Mouse (Mus musculus): Measurements from ENCODE around the gene Kif27. TPM values are rescaled to one million over a fixed set of nuclear protein-coding genes. Genes with fewer than 3 reads are reported as not detected.
A peak's percentile ranks its signal among the peaks of the same experiment; 100 is the strongest.

Kif27 gene
- total and polyA plus RNA-seq, 3 experiments = 0.05 TPM; not detected in 2

DNA sequence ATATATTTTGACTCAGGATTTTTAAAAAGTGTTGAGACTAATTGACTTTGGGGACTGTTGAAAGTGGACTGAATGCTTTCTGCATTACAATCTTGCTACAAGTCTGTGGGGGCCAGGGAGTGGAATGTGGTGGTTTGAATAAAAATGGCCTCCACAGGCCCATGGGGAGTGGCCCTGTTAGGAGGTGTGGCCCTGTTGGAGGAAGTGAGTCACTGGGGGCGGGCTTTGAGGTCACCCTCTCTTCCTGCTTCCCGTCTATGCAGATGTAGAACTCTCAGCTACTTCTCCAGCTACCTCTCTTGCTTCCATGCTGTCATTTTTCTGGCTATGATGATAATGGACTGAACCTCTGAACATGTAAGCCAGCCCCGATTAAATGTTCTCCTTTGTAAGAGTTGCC is 60.2 kb downstream of the Kif27 start:
- H3K4me3 ChIP-seq (ENCODE audit: low read depth, low read length) = no peak overlapping the region
- TF ChIP-seq CTCF (IDR thresholded peaks at IDR 0.05; ENCODE audit: low read depth, low read length) = no peak
- TF ChIP-seq POLR2AphosphoS5 (IDR thresholded peaks at IDR 0.05; ENCODE audit: insufficient replicate concordance, low read depth, low read length) = no peak
- no peak for TF ChIP-seq GATA1 (IDR thresholded peaks at IDR 0.05; ENCODE audit: borderline replicate concordance, low read length)
- no peak for TF ChIP-seq GATA2 (IDR thresholded peaks at IDR 0.05; ENCODE audit: borderline replicate concordance, low read depth, low read length)
- no peak for TF ChIP-seq TAL1 (conservative IDR thresholded peaks at IDR 0.05; ENCODE audit: low read depth, low read length)
- H3K4me1 ChIP-seq (ENCODE audit: insufficient read depth, low read depth, low read length) = peaks cover 5% of the 10 kb centered on the region
- H3K36me3 ChIP-seq (replicated peaks) = no peaks in the 10 kb centered on the region
- H3K9me3 ChIP-seq (replicated peaks) = no peaks in the 10 kb centered on the region
- ATAC-seq (ENCODE audit: extremely low read depth, insufficient number of reproducible peaks, low FRiP score, poor library complexity, severe bottlenecking) = no peak
- no peak for DNase-seq (ENCODE audit: low spot score)
- H3K27me3 ChIP-seq (ENCODE audit: insufficient read depth, low read length) = peaks cover 8% of the 10 kb centered on the region; the same call in 1 of the 2 replicates

DNA sequence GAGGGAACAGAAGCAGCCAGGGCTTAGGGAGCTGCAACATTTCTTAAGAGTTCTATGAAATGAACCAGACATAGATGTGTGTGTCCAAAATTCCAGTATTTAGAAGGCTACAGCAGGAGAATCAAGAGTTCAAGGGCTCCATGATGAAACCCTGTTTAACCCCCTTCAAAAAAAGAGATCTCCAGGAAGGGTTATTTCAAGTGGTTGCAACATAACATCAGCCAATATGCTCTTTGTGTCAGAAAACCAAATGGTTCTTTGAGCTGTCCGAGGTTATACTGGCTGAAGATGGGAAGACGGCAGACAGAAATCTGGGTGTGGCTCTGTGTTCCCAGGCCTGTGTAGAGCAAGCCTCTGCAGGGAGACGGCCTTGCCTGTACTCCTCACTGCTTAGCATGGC is 63.3 kb downstream of the Kif27 start:
- no peaks in the 10 kb centered on the region for H3K36me3 ChIP-seq (replicated peaks)
- peaks cover 12% of the 10 kb centered on the region for H3K4me1 ChIP-seq (ENCODE audit: insufficient read depth, low read depth, low read length)
- no peak overlapping the region for H3K4me3 ChIP-seq (ENCODE audit: low read depth, low read length)
- peaks cover 1% of the 10 kb centered on the region; the same call in 1 of the 2 replicates for H3K27me3 ChIP-seq (ENCODE audit: insufficient read depth, low read length)
- no peak for TF ChIP-seq TAL1 (conservative IDR thresholded peaks at IDR 0.05; ENCODE audit: low read depth, low read length)
- TF ChIP-seq POLR2AphosphoS5 (IDR thresholded peaks at IDR 0.05; ENCODE audit: insufficient replicate concordance, low read depth, low read length) = no peak
- no peak for TF ChIP-seq CTCF (IDR thresholded peaks at IDR 0.05; ENCODE audit: low read depth, low read length)
- no peak for TF ChIP-seq GATA2 (IDR thresholded peaks at IDR 0.05; ENCODE audit: borderline replicate concordance, low read depth, low read length)
- TF ChIP-seq GATA1 (IDR thresholded peaks at IDR 0.05; ENCODE audit: borderline replicate concordance, low read length) = no peak
- DNase-seq (ENCODE audit: low spot score) (no peak), ATAC-seq (ENCODE audit: extremely low read depth, insufficient number of reproducible peaks, low FRiP score, poor library complexity, severe bottlenecking) (no peak)
- H3K9me3 ChIP-seq (replicated peaks) = no peaks in the 10 kb centered on the region

DNA sequence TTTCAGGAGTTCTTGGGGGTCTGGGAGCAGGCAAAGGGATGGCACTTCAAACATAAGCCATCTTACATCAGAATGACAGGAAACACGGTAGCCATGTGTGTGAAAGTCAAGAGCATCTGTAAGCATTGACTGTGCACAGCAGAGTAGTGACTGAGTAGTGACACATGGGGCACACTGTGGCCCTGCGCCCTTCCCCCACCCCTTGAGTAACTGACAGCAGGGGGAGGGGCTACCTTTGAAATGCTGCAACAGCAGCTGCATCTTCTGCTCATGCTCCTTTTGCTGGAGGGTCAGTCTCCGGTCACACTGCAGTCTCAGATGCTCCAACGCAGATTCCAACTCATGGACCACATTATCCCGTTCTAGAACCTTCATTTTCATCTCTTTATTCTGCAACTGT is 66.1 kb downstream of the Kif27 start:
- no peaks in the 10 kb centered on the region for H3K27me3 ChIP-seq (ENCODE audit: insufficient read depth, low read length)
- no peaks in the 10 kb centered on the region for H3K9me3 ChIP-seq (replicated peaks)
- no peak overlapping the region for H3K4me3 ChIP-seq (ENCODE audit: low read depth, low read length)
- H3K4me1 ChIP-seq (ENCODE audit: insufficient read depth, low read depth, low read length) = peaks cover 14% of the 10 kb centered on the region
- DNase-seq (ENCODE audit: low spot score) (no peak), ATAC-seq (ENCODE audit: extremely low read depth, insufficient number of reproducible peaks, low FRiP score, poor library complexity, severe bottlenecking) (no peak)
- no peaks in the 10 kb centered on the region for H3K36me3 ChIP-seq (replicated peaks)
- no peak for TF ChIP-seq GATA1 (IDR thresholded peaks at IDR 0.05; ENCODE audit: borderline replicate concordance, low read length)
- no peak for TF ChIP-seq GATA2 (IDR thresholded peaks at IDR 0.05; ENCODE audit: borderline replicate concordance, low read depth, low read length)
- TF ChIP-seq TAL1 (conservative IDR thresholded peaks at IDR 0.05; ENCODE audit: low read depth, low read length) = no peak
- no peak for TF ChIP-seq CTCF (IDR thresholded peaks at IDR 0.05; ENCODE audit: low read depth, low read length)
- TF ChIP-seq POLR2AphosphoS5 (IDR thresholded peaks at IDR 0.05; ENCODE audit: insufficient replicate concordance, low read depth, low read length) = no peak

DNA sequence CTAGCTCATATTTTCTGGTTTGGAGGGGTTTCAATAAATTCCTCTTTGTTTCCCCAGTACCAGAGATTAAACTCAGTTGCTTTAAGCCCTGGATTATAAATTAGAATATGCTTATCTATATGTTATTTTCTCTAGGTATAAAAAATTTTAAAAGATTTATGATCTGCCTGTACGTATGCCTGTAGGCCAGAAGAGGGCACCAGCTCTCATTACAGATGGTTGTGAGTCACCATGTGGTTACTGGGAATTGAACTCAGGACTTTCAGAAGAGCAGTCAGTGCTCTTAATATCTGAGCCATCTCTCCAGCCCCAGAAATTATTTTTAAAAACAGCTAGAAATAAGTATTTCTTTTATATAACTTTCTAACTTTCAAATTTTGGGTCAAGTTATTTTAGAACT is 69.6 kb downstream of the Kif27 start:
- Histone ChIP-seq H3K36me3 (replicated peaks) (no peaks in the 10 kb centered on the region), H3K27me3 (ENCODE audit: insufficient read depth, low read length) (peaks cover 8% of the 10 kb centered on the region), H3K4me1 (ENCODE audit: insufficient read depth, low read depth, low read length) (peaks cover 12% of the 10 kb centered on the region), H3K9me3 (replicated peaks) (no peaks in the 10 kb centered on the region), H3K4me3 (ENCODE audit: low read depth, low read length) (no peak overlapping the region)
- no peak for DNase-seq (ENCODE audit: low spot score)
- ATAC-seq (ENCODE audit: extremely low read depth, insufficient number of reproducible peaks, low FRiP score, poor library complexity, severe bottlenecking) = no peak
- TF ChIP-seq TAL1 (conservative IDR thresholded peaks at IDR 0.05; ENCODE audit: low read depth, low read length) (no peak), GATA1 (IDR thresholded peaks at IDR 0.05; ENCODE audit: borderline replicate concordance, low read length) (no peak), GATA2 (IDR thresholded peaks at IDR 0.05; ENCODE audit: borderline replicate concordance, low read depth, low read length) (no peak), POLR2AphosphoS5 (IDR thresholded peaks at IDR 0.05; ENCODE audit: insufficient replicate concordance, low read depth, low read length) (no peak), CTCF (IDR thresholded peaks at IDR 0.05; ENCODE audit: low read depth, low read length) (no peak)

DNA sequence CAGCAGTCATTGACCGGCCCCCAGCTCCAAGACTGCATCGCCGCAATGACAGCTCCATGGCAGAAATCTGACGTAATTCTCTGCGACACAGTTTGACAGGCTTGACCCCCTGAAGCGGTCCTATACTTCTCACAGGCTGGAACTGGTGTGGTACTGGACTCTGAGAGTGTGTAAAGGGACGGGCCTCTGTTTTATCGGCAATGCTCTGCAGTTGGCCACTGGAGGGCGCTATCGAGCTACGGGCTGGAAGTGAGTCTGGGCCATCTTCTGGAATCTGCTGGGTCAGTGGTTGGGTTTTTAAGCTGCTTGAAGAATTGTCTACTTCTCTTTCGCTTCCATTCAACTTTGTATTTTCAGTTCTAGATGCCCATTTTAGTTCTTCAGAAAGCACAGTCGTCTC is 71.1 kb downstream of the Kif27 start:
- peak; percentile 31 for DNase-seq (ENCODE audit: low spot score)
- Histone ChIP-seq H3K4me1 (ENCODE audit: insufficient read depth, low read depth, low read length) (peaks cover 10% of the 10 kb centered on the region), H3K36me3 (replicated peaks) (no peaks in the 10 kb centered on the region), H3K27me3 (ENCODE audit: insufficient read depth, low read length) (peaks cover 11% of the 10 kb centered on the region), H3K4me3 (ENCODE audit: low read depth, low read length) (no peak overlapping the region), H3K9me3 (replicated peaks) (no peaks in the 10 kb centered on the region)
- TF ChIP-seq GATA2 (IDR thresholded peaks at IDR 0.05; ENCODE audit: borderline replicate concordance, low read depth, low read length) (no peak), CTCF (IDR thresholded peaks at IDR 0.05; ENCODE audit: low read depth, low read length) (peak; percentile 92)
- peak; percentile 54; the same call in 1 of the 2 replicates for ATAC-seq (ENCODE audit: extremely low read depth, insufficient number of reproducible peaks, low FRiP score, poor library complexity, severe bottlenecking)

DNA sequence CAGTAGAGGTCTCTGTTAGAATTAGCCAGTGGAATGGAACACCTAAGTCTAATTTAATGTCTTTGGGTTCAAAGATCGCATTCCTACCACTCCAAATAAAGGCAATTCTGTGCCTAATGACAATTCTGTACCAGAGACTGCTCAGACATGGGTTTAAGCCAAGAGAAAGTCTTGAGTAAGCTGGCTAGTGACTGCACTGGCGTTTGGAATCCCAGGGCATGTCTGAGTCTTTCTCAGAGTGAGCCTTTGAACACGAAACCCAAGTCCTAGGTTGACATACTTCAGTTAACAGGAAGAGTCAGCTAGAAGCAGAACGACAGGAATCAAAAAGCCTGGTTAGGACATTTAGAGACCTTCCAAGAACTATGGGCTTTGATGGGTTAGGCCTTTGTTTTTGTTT is 75.5 kb downstream of the Kif27 start:
- H3K4me1 ChIP-seq (ENCODE audit: insufficient read depth, low read depth, low read length) = peaks cover 5% of the 10 kb centered on the region
- ATAC-seq (ENCODE audit: extremely low read depth, insufficient number of reproducible peaks, low FRiP score, poor library complexity, severe bottlenecking) (no peak), DNase-seq (ENCODE audit: low spot score) (no peak)
- no peaks in the 10 kb centered on the region for H3K9me3 ChIP-seq (replicated peaks)
- H3K4me3 ChIP-seq (ENCODE audit: low read depth, low read length) = no peak overlapping the region
- peaks cover 19% of the 10 kb centered on the region for H3K27me3 ChIP-seq (ENCODE audit: insufficient read depth, low read length)
- TF ChIP-seq POLR2AphosphoS5 (IDR thresholded peaks at IDR 0.05; ENCODE audit: insufficient replicate concordance, low read depth, low read length) (no peak), GATA1 (IDR thresholded peaks at IDR 0.05; ENCODE audit: borderline replicate concordance, low read length) (no peak), GATA2 (IDR thresholded peaks at IDR 0.05; ENCODE audit: borderline replicate concordance, low read depth, low read length) (no peak), CTCF (IDR thresholded peaks at IDR 0.05; ENCODE audit: low read depth, low read length) (no peak), TAL1 (conservative IDR thresholded peaks at IDR 0.05; ENCODE audit: low read depth, low read length) (no peak)
- H3K36me3 ChIP-seq (replicated peaks) = no peaks in the 10 kb centered on the region
